Mouse (Mus musculus) embryonic stem cell, embryonic (primary cell): ENCODE data around the gene Slc38a4.

Experiments used
- CTCF ChIA-PET, 4 experiments: fragments of 300-600 bp in 2 of 4; fragments of 350-600 bp in 2 of 4; sonication (Branson Sonifier 250); formaldehyde crosslinking; loops; one replicate each; lab custom pipeline; 2022; ENCODE audit warnings: inconsistent platforms in 2 of 4; lab: Charles Lee
- POLR2A ChIA-PET, 4 experiments: fragments of 300-600 bp in 2 of 4; fragments of 350-600 bp in 2 of 4; sonication (Branson Sonifier 250); formaldehyde crosslinking; loops; one replicate each; lab custom pipeline; 2022; ENCODE audit warnings: antibody characterized with exemption in 4 of 4, inconsistent platforms in 1 of 4; lab: Charles Lee

Gene Slc38a4

DNA sequence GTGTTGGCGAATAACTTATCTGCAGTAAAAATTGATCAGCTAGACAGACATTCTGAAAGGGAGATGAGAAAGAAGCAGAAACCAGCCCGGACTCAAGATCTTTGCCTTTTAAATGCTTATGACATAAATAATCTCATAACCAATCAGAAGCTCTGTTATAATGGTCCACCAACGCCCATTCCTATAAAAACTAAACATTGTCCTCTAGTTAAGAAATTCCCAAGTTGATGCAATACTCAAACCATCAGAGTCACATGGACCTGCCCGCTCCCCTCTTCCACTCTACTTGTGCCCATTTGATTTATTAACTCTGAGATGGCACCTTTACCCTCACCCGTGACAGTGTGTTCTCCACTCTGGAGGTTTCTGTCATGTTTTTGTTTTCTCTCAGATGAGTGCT is 23.9 kb downstream of the Slc38a4 start:
- ChIA-PET CTCF (interaction anchor here in 2 of 4 experiments (0.7 kb wide), 3 partner anchors 21 to 480 kb away, joined by 3 to 6 read pairs (median 3); no protein-coding TSS in a partner anchor), POLR2A (interaction anchor here in 3 of 4 experiments (0.5 to 2.0 kb wide), 11 partner anchors 13 to 330 kb away, joined by 3 to 8 read pairs (median 3); partner anchors contain the start of gene Slc38a4 (in 1 of the 3))

- CTCF ChIA-PET, result interaction anchor here in 2 of 4 experiments (0.7 kb wide), 2 partner anchors 82 to 479 kb away, joined by 3 read pairs; no protein-coding TSS in a partner anchor
- POLR2A ChIA-PET, result interaction anchor here (0.5 to 2.0 kb wide), 12 partner anchors 12 to 539 kb away, joined by 3 to 8 read pairs (median 4); partner anchors contain the start of gene Slc38a4 (in 1 of the 4)
These were observed 24.7 kb downstream of the Slc38a4 start for GRCm38 (mm10) chr15:97030984-97031492.

DNA sequence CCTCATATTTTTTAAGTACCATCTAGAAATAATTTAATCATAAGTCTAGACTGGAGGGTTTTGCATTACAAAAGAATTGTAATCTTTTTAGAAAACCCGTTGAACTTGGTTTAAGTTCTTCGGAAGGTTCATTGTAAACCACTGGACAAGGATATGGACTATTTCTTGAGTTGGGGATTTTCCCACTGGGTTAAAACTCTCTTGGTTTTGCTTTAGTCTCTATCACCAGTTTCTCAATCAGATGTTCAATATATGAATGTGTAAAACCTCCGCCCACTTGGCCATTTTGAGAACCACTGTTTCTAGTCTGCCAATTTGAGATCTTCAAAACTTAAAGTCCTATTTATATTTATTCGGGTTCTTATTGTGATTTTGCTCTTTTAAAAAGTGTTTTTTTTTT is 25.6 kb downstream of the Slc38a4 start:
- CTCF ChIA-PET, result no interaction called here

GRCm38 (mm10) chr15:97029064-97029791 is 26.5 kb downstream of the Slc38a4 start:
- POLR2A ChIA-PET, result interaction anchor here (0.6 to 3.7 kb wide), 45 partner anchors 8 to 1673 kb away, joined by 3 to 37 read pairs (median 4); partner anchors contain the start of gene Slc38a4 (in 2 of the 4)
- CTCF ChIA-PET, result interaction anchor here in 3 of 4 experiments (0.6 to 0.7 kb wide), 5 partner anchors 23 to 558 kb away, joined by 3 to 11 read pairs (median 6); no protein-coding TSS in a partner anchor

More for the DNA sequence above, 25.6 kb downstream of the Slc38a4 start:
- POLR2A ChIA-PET, result interaction anchor here in 3 of 4 experiments (0.7 to 3.7 kb wide), 7 partner anchors 9 to 75 kb away, joined by 3 to 37 read pairs (median 10); no protein-coding TSS in a partner anchor

- ChIA-PET POLR2A (interaction anchor here (0.6 to 3.7 kb wide), 48 partner anchors 8 to 1673 kb away, joined by 3 to 37 read pairs (median 4); partner anchors contain the start of gene Slc38a4 (in 2 of the 4)), CTCF (interaction anchor here (0.6 to 1.6 kb wide), 8 partner anchors 15 to 558 kb away, joined by 3 to 11 read pairs (median 3); no protein-coding TSS in a partner anchor)
These were observed 27.1 kb downstream of the Slc38a4 start for GRCm38 (mm10) chr15:97028651-97029050.

- ChIA-PET POLR2A (interaction anchor here (0.5 to 3.7 kb wide), 46 partner anchors 9 to 567 kb away, joined by 3 to 37 read pairs (median 4); partner anchors contain the start of gene Slc38a4 (in 2 of the 4)), CTCF (interaction anchor here (0.6 to 1.6 kb wide), 9 partner anchors 15 to 372 kb away, joined by 3 to 5 read pairs (median 3); no protein-coding TSS in a partner anchor)
These were observed 27.6 kb downstream of the Slc38a4 start for GRCm38 (mm10) chr15:97028046-97028634.

DNA sequence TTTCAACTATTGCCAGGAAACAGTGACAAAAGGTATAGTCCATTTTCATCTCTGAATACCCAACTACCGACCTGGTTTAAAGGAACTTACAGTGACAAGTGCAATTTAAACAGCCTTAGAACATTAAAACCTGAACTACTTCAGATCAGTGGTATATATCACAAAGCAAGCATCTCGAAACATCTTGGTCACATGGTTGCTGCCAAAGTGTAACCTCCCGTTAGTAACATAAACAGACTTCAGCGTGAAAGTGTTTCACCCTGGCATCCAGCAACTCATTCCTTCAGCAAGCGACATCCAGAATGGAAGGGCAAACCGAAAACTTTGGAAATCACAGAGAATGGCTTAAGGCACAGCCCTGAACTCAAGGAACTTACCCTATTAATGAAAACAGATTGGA is 29.1 kb downstream of the Slc38a4 start:
- CTCF ChIA-PET, result no interaction called here
- POLR2A ChIA-PET, result interaction anchor here in 2 of 4 experiments (1.0 to 3.7 kb wide), 4 partner anchors 11 to 28 kb away, joined by 3 to 37 read pairs (median 20); no protein-coding TSS in a partner anchor

- ChIA-PET CTCF (interaction anchor here in 3 of 4 experiments (1.2 to 1.5 kb wide), 3 partner anchors 75 to 406 kb away, joined by 3 to 6 read pairs (median 3); no protein-coding TSS in a partner anchor), POLR2A (interaction anchor here in 3 of 4 experiments (0.6 to 4.3 kb wide), 8 partner anchors 12 to 75 kb away, joined by 3 to 12 read pairs (median 4); no protein-coding TSS in a partner anchor)
These were observed 33.0 kb downstream of the Slc38a4 start for GRCm38 (mm10) chr15:97022764-97023163.

DNA sequence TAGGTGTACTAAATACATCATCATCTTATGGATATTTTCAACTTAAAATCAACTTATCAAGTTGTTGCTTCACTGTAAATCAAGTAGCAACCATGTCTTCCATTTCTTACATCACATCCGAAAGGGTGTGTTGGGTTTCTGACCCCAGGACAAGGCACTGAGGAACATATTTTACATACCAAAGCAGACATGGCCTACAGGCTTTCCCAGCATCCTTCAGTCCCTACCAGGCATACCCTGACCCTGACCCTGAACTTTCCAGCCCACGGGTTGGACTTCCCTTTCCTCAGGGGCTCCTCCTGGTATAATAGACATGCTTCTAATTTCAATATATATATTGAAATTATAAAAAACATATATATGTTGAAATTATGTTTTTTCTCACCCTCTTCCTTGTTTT is 33.5 kb downstream of the Slc38a4 start:
- CTCF ChIA-PET, result interaction anchor here in 3 of 4 experiments (1.2 to 1.5 kb wide), 3 partner anchors 74 to 406 kb away, joined by 3 to 6 read pairs (median 3); no protein-coding TSS in a partner anchor

GRCm38 (mm10) chr15:97020221-97020620 is 35.5 kb downstream of the Slc38a4 start:
- ChIA-PET CTCF (no interaction called here), POLR2A (interaction anchor here in 2 of 4 experiments (0.6 to 1.5 kb wide), 3 partner anchors 10 to 380 kb away, joined by 3 to 6 read pairs (median 5); no protein-coding TSS in a partner anchor)

More for the DNA sequence above, 33.5 kb downstream of the Slc38a4 start:
- POLR2A ChIA-PET, result interaction anchor here in 3 of 4 experiments (0.6 to 4.3 kb wide), 8 partner anchors 12 to 230 kb away, joined by 3 to 12 read pairs (median 3); no protein-coding TSS in a partner anchor

DNA sequence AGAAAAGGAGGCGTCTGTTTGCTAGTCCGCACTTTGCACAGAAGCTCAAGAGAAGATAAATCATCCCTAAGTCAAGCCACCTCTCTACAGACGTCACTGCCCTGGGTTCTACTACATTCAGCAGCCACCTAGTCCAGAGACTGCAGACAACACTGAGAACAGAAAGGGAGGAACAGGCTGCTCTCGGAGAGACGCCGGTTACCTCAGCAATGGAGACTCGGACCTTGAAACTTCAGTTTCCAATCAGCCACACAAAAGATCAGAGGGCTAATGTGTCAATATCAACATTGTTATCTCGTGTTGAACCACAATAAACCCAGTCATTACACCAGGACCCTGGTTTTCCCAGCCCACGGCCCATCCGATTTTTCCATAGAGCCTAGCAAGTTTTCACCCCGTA is 36.4 kb downstream of the Slc38a4 start:
- ChIA-PET POLR2A (interaction anchor here in 2 of 4 experiments (1.2 to 1.6 kb wide), 4 partner anchors 9 to 12 kb away, joined by 3 to 6 read pairs (median 5); no protein-coding TSS in a partner anchor), CTCF (interaction anchor here in 2 of 4 experiments (0.6 kb wide), 2 partner anchors 10 to 107 kb away, joined by 3 to 4 read pairs; no protein-coding TSS in a partner anchor)

DNA sequence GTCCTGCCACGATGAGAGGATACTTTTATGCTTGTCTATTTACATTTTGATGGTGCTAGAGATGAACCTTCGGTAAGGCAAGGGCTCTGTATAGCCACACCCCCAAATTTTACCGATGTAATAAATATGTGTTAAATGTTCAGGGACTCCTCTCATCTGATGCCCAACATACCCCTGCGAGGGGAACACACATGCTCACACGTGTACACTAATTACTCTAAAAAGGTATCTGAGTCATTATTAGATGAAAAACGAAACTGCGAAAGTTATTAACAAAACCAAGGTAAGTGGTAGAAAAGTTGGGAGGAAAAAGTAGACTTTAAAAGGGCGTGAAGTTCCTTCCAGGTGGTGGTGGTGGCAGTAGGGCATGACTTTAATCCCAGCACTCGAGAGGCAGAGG is 38.6 kb downstream of the Slc38a4 start:
- ChIA-PET CTCF (no interaction called here), POLR2A (interaction anchor here in 2 of 4 experiments (0.9 to 2.0 kb wide), 6 partner anchors 11 to 109 kb away, joined by 3 to 5 read pairs (median 4); no protein-coding TSS in a partner anchor)

DNA sequence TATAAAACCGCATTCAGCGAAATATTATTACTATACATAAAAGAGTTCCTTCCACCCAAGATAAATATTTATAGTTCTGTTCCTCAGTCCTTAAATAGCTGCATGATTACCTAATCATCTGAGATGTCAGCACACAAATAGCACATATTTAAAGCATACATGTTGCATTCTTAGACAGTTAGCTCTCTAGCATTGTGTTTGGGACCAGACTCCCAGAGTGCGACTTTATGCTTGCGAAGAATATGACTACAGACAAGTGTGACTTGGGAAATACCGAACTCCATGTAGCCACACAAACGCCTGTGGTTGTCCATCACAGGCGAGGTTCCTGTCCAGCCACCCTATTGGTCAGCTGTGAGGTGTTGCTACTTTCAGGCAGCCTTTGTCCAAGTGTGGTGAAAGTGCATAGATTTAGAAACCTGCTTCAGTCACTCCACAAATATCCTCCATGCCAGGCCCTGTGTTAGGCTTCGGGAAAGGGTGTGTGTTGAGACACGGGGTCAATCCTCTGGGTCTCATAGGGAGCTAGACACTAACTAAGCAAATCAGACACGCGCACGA is 40.6 kb downstream of the Slc38a4 start:
- CTCF ChIA-PET, result no interaction called here
- POLR2A ChIA-PET, result interaction anchor here in 2 of 4 experiments (0.9 to 2.0 kb wide), 4 partner anchors 13 to 61 kb away, joined by 3 to 5 read pairs (median 4); no protein-coding TSS in a partner anchor

GRCm38 (mm10) chr15:97011599-97012372 is 44.0 kb downstream of the Slc38a4 start:
- POLR2A ChIA-PET, result interaction anchor here in 2 of 4 experiments (0.7 to 1.4 kb wide), 4 partner anchors 11 to 96 kb away, joined by 3 to 4 read pairs (median 3); no protein-coding TSS in a partner anchor
- CTCF ChIA-PET, result interaction anchor here in 1 of 4 experiments (1.2 kb wide), 1 partner anchor 114 kb away, joined by 3 read pairs; no protein-coding TSS in a partner anchor

DNA sequence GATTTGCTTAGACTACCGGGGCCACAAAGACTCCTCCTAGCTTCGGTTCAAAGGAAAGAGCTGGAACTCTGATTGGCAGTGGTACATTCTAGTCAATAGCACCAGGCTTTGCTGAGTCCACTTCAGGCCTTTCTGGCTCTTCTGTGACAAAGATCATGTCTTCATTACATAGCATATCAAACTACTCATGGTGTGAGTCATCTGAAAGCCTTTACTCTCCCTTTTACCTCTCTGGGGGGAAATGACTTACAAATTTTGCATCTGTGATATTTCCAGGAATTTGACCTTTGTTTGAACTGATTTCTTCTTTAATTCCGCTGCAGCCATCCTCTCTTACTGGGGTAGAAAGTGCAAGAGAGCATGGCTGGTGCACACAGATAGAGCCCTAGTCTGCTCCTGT is 46.5 kb downstream of the Slc38a4 start:
- ChIA-PET CTCF (interaction anchor here in 1 of 4 experiments (0.7 kb wide), 1 partner anchor 10 kb away, joined by 4 read pairs; no protein-coding TSS in a partner anchor), POLR2A (interaction anchor here in 3 of 4 experiments (0.6 to 1.5 kb wide), 3 partner anchors 8 to 158 kb away, joined by 3 to 5 read pairs (median 4); no protein-coding TSS in a partner anchor)
